Mouse (Mus musculus) left cerebral cortex, postnatal 25 days (tissue): ENCODE data around the gene Il23a. TPM values are rescaled to one million over a fixed set of nuclear protein-coding genes. Genes with fewer than 3 reads are reported as not detected.
A peak's percentile ranks its signal among the peaks of the same experiment; 100 is the strongest.
"Not testable (repeated sequence)": the region's sequence is repeated elsewhere in the genome, so short reads cannot be mapped to it uniquely, and the experiment has no call there.

Source experiments
- DNase-seq, 2 experiments: peaks; one replicate each; pipeline ENCODE4 v3.0.0; 2022; ENCODE audit warnings: low spot score in 2 of 2, mixed read lengths in 1 of 2
- intact Hi-C: fragments of 180-260 bp; cut with DNase I; formaldehyde crosslinking; loops from one replicate; pipeline ENCODE4 v1.15.1; 2025
- total RNA-seq, 2 experiments: library from RNA; stranded (reverse); gene quantifications; 2 replicates each; pipeline ENCODE4 v1.2.3; 2021

Il23a gene
- total RNA-seq, 2 experiments from 2014 or later: 0.64 to 0.69 TPM

DNA sequence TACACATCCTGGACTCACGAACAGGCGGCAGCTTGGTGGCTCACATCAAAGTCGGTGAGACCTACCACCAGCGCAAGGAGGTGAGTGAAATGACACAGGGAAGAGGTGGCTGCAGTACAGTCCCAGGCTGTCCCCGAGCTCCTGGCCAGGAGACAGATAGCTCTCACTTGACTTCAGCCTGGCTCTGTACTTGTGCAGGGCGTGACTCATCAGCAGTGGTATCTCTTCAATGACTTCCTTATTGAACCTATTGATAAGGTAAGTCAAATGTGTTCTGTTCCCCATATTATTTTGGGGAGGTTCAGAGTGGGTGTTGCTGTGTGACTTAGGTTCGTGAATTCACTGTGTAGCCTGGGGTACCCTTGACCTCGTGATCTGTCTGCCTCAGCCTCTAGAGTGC, 17.0 kb upstream of the Il23a start:
- no peak for DNase-seq
- intact Hi-C loops: no loop called here

- DNase-seq: no peak
- intact Hi-C loops: no loop called here
Observed at GRCm38 (mm10) chr10:128310902-128311301, 12.3 kb upstream of the Il23a start.

DNA sequence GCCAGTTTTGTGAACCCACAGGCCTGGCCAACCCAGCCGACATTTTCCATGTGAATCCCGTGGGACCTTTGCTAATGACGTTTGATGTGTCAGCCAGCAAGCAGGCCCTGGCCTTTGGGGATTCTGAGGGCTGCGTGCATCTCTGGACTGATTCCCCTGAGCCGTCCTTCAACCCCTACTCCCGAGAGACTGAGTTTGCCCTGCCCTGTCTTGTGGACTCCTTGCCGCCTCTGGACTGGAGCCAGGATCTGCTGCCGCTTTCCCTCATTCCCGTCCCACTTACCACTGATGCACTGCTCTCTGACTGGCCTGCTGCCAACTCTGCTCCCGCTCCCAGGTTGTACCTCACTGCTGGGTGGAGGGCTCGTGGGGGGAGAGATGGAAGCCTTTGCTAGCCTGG, 11.6 kb upstream of the Il23a start:
- no peak for DNase-seq
- intact Hi-C loops: no loop called here

GRCm38 (mm10) chr10:128309654-128310053, 11.1 kb upstream of the Il23a start:
- intact Hi-C loops: no loop called here
- no peak for DNase-seq

DNA sequence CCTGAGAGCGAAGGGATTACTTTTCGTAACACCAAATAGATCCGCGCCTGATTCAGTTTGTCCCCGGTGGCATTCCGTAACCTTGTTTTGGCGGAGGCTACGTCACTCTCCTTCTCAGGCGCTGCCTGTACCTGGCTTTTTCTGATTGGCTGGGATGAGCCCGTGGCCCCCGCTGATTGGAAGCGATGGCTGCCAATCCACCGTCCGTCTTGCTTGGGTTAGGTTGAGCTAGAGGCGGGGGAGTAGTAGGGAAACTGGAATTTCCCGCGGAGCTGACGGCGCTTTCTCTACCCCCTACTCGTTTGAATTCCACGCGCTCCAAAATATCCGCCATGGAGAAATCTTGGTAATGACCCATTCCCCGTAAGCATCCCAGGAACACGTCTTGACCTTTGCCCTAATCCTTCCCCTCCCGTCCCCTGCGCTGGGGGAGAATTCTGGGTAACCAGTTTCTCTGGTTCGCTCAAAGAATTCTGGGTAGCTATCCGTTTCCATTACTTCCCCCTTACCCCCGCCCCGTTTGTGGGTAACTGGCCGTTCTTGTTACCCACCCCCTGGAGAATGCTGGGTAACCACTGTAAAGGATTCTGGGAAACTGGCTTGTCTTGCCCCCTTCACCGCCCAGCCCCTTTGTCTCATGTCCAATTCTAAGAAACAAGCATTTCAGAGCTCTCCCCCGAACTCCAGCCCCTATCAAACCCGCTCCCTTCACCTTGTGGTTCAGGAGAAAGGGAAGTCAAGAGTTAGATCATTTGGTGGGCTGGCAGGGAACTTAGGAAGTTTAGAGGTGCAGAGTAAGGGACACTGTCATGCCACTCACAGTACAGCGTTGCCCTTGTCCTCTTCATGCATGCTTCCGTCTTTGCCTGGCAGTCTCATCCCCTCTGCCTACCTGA, 4.8 kb upstream of the Il23a start, which contains the start of gene Pan2:
TSS of gene Pan2 (plus strand) at position 210 of the 896 bp plus-strand sequence.
- intact Hi-C loops: loop anchor here (1.0 to 2.0 kb wide), 3 partner anchors 19 to 34 kb away; partner anchors contain the start of genes Cnpy2, Cs and Stat2
- peak; percentile 100 for DNase-seq

DNA sequence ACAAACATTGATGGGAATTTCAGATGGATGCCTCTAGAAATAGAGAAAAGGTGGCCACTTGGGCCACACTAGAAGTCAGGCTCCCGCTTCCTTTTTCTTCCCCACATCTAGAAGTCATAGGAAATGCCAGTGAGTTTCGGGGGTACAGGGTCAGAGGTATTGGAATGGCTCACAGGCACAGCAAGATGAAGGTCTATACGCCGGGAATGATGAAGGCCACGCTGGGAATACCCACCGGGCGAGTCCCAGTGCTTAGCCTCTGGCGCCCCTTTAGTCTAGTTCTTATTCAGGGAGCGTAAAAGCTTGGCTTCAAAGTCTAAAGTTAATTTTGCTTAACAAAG, 4.2 kb upstream of the Il23a start:
- intact Hi-C loops: loop anchor here (1.0 to 2.0 kb wide), 3 partner anchors 20 to 35 kb away; partner anchors contain the start of genes Cnpy2, Cs and Stat2
- DNase-seq: no peak

- DNase-seq: no peak
- intact Hi-C loops: loop anchor here (2.0 kb wide), 1 partner anchor 32 kb away; the partner anchor contains the start of gene Stat2
Observed at GRCm38 (mm10) chr10:128302357-128302756, 3.8 kb upstream of the Il23a start.

DNA sequence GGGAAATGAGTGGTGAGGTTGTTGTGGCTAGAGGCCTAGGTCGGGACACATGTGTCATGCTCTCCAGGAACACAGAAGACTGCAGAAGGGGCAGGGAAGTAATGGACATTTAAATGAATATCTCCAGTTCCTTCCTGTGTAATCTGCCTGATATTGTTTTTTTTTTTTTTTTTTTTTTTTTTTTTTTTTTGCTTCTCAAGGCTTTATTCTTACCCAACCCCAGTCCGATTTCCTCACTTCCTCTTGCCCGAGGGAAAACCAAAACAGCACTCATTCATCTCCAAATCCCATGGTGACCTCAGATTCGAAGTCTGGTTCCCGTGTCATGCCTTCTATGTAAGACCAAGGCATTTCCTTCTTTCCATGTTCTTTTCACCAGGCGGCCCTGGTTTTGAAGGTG, 309 bp downstream of the Il23a start:
- intact Hi-C loops: no loop called here
- no peak for DNase-seq

DNA sequence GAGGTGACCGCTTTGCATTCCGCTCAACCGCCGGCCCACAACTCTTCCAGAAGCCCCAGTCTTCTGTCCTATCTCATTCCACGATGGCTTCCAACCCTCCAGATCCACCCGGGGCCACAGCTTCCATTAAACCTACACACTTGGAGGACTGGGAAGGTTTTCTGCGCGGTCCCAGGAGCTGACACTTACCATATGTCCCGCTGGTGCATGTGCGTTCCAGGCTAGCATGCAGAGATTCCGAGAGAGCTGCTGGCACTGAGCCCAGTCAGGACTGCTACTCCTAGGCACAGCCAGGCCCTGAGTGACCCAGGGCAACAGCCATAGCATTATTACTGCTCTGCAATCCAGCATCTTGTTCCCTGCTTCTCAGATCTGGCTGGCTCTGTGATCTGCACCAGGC, 930 bp downstream of the Il23a start:
- intact Hi-C loops: no loop called here
- no peak for DNase-seq

- intact Hi-C loops: no loop called here
Observed at GRCm38 (mm10) chr10:128297221-128297620, 1.3 kb downstream of the Il23a start.

GRCm38 (mm10) chr10:128296370-128297090, 2.0 kb downstream of the Il23a start:
- intact Hi-C loops: no loop called here
- no peak for DNase-seq

More at GRCm38 (mm10) chr10:128297221-128297620, 1.3 kb downstream of the Il23a start:
- DNase-seq: no peak

- DNase-seq, intact Hi-C loops: not testable (repeated sequence)
Observed at GRCm38 (mm10) chr10:128290594-128290993, 8.0 kb downstream of the Il23a start.

- intact Hi-C loops: loop anchor here (2.0 kb wide), 1 partner anchor 71 kb away; no protein-coding TSS in a partner anchor
- DNase-seq: peak; percentile 48 to 57
Observed at GRCm38 (mm10) chr10:128283604-128284579, 14.7 kb downstream of the Il23a start.

- DNase-seq: no peak
- intact Hi-C loops: no loop called here
Observed at GRCm38 (mm10) chr10:128282886-128283450, 15.6 kb downstream of the Il23a start.

DNA sequence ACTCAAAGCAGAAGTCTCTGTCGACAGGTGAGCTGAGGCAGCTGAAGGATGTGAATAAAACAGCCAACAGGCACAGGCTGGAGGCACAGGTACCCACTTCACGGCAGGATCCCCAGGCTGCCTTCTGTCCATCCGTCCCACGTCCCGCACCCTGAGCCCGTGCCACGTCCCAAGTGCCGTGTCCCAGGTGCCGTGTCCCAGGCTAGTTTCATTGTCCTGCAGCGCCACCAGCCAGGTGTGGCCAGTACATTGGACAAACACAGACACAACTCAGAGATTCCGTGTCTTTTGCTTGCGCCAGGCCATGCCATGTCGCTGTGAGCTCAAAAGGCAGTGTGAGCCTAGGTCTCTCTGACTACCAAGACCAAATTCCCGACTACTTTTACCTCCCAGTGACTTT, 16.9 kb downstream of the Il23a start:
- intact Hi-C loops: no loop called here
- no peak for DNase-seq

- intact Hi-C loops: no loop called here
- no peak for DNase-seq
Observed at GRCm38 (mm10) chr10:128280943-128281342, 17.6 kb downstream of the Il23a start.

DNA sequence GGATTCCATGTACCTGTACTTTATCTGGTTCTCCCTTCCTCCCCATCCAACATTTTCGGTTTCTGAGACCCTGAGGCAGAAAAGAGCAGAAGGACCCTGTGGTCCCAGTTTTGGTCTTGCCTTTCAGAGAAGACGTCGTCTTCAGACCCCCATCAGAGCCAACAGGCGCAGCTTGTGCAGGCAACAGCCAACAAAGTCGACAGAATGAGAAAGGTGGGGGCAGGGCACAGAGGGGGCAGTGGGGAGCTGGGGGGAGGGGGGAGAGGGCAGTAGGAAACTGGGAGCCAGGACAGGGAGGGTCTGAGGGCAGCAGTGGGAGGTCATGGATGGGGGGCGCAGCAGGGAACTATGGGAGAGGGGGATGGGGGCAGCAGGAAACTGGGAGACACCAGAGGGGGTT, 20.4 kb downstream of the Il23a start:
- intact Hi-C loops: no loop called here
- DNase-seq: no peak

DNA sequence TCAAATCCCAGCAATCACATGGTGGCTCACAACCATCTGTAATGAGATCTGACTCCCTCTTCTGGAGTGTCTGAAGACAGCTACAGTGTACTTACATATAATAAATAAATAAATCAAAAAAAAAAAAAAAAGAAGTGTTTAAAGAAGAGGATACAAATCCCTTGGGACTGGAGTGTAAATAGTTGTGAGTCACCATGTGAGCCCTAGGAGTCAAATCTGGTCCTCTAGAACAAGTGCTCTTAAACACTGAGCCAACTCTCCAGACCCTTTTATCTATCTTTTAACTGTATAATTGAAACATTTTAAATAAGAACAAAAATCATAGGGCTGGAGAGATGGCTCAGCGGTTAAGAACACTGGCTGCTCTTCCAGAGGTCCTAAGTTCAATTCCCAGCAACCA, 23.2 kb downstream of the Il23a start:
- intact Hi-C loops, DNase-seq: not testable (repeated sequence)
